Mouse (Mus musculus): ENCODE data around the gene Coq8b.

GRCm38 (mm10) chr7:27288732-27289131 lies 55.9 kb downstream of the Coq8b start:
- TF ChIP-seq USF1 (IDR thresholded peaks at IDR 0.05; ENCODE audit: low read depth) (no peak), CTCF (IDR thresholded peaks at IDR 0.05; ENCODE audit: control insufficient read depth, insufficient read depth, insufficient read length) (no peak)

Measured in C2C12 (cell line).